Mouse (Mus musculus) Patski (cell line): ENCODE measurements at regions not wholly inside any gene's neighbourhood (a gene's known extent, or its start where the extent isn't known, plus 50 kb on each side); places are given as distances from the start of the nearest gene placed in this dataset.
A peak's percentile ranks its signal among the peaks of the same experiment; 100 is the strongest.

Experiments
- ATAC-seq: fragments of 100-300 bp; one replicate; pipeline ENCODE4 v1.8.0; 2021
- CTCF ChIA-PET: fragments of 350-600 bp; sonication (Branson Sonifier 250); formaldehyde crosslinking; loops from one replicate; lab custom pipeline; 2022; ENCODE audit warnings: inconsistent platforms; lab: Charles Lee
- POLR2A ChIA-PET: fragments of 350-600 bp; sonication (Branson Sonifier 250); formaldehyde crosslinking; loops from one replicate; lab custom pipeline; 2022; ENCODE audit warnings: antibody characterized with exemption, inconsistent platforms; lab: Charles Lee
- DNase-seq: peaks from one replicate; pipeline ENCODE4 v3.0.0-alpha.2; 2011; ENCODE audit warnings: low read depth, low spot score
- H3K27me3 ChIP-seq: fragments of 371-371 bp; one replicate; pipeline ENCODE4 v1.5.1; 2021
- CTCF ChIP-seq: fragments of 100-300 bp; IDR thresholded peaks from one replicate; pipeline ENCODE4 v1.5.1; 2021
- in situ Hi-C: fragments of 300-500 bp; cut with MboI; formaldehyde crosslinking; loops from 3 replicates; pipeline ENCODE4 v1.11.1; 2018; ENCODE audit warnings: low pct_unique_long_range_greater_than_20kb, mixed read lengths

DNA sequence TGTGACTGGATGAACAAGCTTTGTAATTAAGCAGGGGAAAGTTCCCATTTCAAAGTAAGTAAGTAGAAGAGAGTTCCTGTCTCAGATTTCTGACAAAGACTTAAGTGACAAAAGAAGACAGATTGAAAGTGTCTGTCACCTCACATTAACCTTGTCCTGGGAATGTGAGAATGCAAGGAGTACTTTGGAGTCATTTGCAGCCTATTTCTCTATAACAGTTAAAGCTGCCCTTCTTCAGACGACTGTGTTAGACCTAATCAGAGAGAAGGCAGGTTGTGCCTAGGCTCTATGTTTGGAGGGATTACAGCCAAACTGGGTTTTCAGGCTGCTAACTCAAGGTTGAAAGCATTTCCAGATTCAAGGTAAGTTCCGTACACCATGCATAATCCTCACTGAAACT lies 446.5 kb downstream of the Pdgfc start:
- DNase-seq, result no peak
- no peak for ATAC-seq
- CTCF ChIA-PET, result interaction anchor here (0.6 to 4.2 kb wide), 21 partner anchors 11 to 524 kb away, joined by 3 to 52 read pairs (median 3); partner anchors contain the start of gene Pdgfc
- H3K27me3 ChIP-seq, result peaks cover 4% of the 10 kb centered on the region
- TF ChIP-seq CTCF, result no peak
- in situ Hi-C loops, result loop anchor here (5.0 to 25.0 kb wide), 5 partner anchors 302 to 1395 kb away; partner anchors contain the start of gene Pdgfc
- POLR2A ChIA-PET, result no interaction called here

DNA sequence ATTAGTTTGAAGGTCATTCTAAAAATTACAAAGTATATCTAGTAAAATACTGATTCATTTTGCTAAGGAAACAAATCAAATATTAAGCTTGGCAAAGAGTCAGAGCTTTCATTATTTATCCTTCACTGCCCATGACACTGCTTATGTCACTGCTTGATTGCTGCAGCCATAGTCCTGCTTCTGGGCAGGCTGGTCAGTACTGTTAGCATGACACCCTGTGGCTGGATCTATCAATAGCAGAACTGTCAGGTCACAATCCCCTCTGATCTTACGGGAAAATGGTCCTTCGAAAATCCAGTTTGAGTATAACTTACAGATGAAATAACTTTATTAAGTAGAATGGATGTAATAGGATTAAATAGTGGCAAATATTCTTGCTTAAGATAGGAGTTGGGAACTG lies 447.1 kb downstream of the Pdgfc start:
- ChIA-PET POLR2A (no interaction called here), CTCF (interaction anchor here (0.6 to 4.2 kb wide), 20 partner anchors 10 to 525 kb away, joined by 3 to 52 read pairs (median 3); partner anchors contain the start of gene Pdgfc)
- DNase-seq (no peak), ATAC-seq (peak; percentile 74)
- TF ChIP-seq CTCF, result peak; percentile 83
- in situ Hi-C loops, result loop anchor here (5.0 to 25.0 kb wide), 5 partner anchors 301 to 1396 kb away; partner anchors contain the start of gene Pdgfc
- H3K27me3 ChIP-seq, result peaks cover 4% of the 10 kb centered on the region

DNA sequence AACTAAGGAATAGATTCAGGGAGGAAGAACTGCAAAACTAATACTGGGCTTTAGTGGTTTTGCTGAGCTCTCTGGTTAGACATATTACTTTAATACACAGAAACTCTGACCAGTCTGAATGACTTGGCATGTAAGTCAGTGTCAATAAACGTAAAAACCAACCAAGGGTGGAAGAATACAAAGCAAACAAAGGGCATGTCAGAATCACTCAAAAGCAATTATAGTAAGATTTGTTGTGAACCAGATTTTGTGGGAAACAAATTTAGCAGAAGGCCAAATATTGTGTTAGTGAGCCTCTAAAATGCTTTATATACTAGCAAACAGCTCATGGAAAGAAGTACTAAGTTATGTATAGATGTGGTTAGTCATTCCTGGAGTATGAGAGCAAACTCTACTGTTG lies 427.1 kb upstream of the Ctso start:
- no peak for DNase-seq
- ChIA-PET CTCF (no interaction called here), POLR2A (no interaction called here)
- no peak for TF ChIP-seq CTCF
- in situ Hi-C loops, result no loop called here
- H3K27me3 ChIP-seq, result peaks cover 3% of the 10 kb centered on the region
- ATAC-seq, result no peak

DNA sequence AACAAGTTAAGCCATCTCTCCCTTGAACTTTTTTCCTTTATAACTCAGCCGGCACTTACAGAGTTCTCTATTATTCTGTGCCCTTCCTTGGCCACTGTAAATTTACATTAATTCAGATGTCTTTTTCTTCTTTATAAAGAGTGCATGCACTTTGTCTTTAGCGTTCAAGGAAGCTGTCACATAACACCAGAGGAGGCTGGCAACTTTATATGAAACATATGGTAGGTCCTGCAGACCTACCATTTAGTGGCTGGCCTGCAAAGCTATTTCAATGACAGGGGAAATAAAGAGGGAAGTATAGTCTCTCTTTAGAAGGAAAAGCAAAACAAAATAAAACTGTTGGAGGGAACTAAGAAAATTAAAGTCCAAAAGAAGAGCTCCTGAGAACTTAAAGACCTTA lies 423.8 kb upstream of the Ctso start:
- ChIA-PET CTCF (interaction anchor here (0.8 to 1.2 kb wide), 2 partner anchors 19 to 25 kb away, joined by 3 read pairs; no protein-coding TSS in a partner anchor), POLR2A (interaction anchor here (0.5 kb wide), 1 partner anchor 8 kb away, joined by 8 read pairs; no protein-coding TSS in a partner anchor)
- peaks cover 3% of the 10 kb centered on the region for H3K27me3 ChIP-seq
- TF ChIP-seq CTCF, result no peak
- ATAC-seq (no peak), DNase-seq (no peak)
- in situ Hi-C loops, result no loop called here

DNA sequence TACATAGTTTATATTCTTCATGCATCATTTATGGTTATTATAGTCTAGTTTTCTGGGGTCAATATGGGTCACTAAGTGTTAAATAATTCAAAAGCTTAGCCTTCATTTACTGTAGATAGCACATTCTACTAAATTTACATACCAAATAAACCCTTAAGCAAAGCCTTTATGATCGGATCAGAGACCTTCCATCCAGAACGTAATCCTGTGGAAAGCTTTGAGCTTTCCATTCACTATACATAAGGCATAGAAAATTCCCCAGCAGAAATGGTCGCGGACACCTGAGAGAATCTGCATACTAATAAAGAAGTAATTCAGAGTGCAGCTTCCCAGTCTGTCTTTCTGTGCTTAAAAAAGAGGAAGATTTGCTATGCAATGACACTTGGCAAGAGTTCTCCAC lies 410.6 kb upstream of the Ctso start:
- ChIA-PET CTCF (no interaction called here), POLR2A (no interaction called here)
- in situ Hi-C loops, result no loop called here
- no peak for DNase-seq
- peaks cover 4% of the 10 kb centered on the region for H3K27me3 ChIP-seq
- TF ChIP-seq CTCF, result no peak
- no peak for ATAC-seq

DNA sequence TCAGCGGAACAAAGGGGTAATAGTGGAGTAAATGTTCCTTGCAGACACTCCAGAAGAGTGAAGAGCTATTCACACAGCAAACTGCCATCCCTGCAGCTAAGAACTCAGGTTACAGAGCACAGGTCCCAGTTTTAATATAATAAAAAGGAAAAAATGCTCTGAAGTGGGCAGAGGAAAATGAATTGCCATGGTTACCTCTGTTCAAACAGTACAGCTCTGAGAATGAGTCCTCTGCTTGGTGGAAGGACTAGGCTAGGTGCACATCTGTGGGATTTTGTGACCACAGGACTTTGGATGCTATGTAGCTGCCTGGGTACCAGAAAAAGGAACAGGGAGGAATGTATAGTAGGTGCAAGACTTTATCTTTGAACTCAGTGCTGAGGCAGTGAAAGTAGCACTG lies 401.5 kb upstream of the Ctso start:
- no peak for TF ChIP-seq CTCF
- ATAC-seq (no peak), DNase-seq (no peak)
- CTCF ChIA-PET, result interaction anchor here (1.5 kb wide), 1 partner anchor 17 kb away, joined by 5 read pairs; no protein-coding TSS in a partner anchor
- in situ Hi-C loops, result no loop called here
- H3K27me3 ChIP-seq, result no peaks in the 10 kb centered on the region
- POLR2A ChIA-PET, result no interaction called here

DNA sequence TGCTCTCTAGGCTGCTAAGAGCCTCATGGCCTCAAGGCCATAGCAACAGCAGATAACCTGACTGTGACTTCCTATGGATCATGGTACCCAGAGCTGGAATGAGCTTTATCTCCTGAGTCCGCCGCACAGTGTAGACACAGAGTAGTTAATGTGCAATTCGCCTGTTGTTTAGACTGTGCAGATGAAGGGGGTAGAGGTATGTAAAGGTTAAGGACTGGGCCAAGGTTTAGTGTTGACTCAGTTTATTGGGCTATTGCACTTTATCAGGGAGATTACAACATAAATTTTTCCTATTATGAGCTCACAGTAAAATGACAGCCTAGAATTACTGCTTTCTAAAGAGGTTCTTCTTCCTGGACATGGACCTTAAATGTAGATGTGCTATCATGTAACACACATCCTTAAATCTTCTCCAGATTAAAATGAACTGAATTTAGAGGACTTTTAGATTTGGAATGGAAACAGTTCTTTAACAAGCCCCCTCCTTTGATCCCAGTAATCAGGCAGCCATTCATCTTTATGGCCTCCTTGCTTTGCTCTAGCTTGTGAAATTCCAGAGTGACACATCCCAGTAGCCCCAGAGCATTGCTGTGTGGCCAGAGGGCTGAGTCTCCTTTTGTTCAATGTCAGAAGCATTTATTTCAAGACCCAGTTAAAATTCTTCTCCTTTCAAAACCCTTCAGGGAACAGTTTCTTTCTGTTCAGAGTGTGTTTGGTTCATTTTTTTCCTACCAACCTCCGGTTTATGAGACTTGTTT lies 396.8 kb upstream of the Ctso start:
- ATAC-seq (peak; percentile 71), DNase-seq (no peak)
- no peaks in the 10 kb centered on the region for H3K27me3 ChIP-seq
- CTCF ChIA-PET, result interaction anchor here (1.0 kb wide), 1 partner anchor 12 kb away, joined by 4 read pairs; no protein-coding TSS in a partner anchor
- TF ChIP-seq CTCF, result no peak
- in situ Hi-C loops, result no loop called here
- POLR2A ChIA-PET, result no interaction called here

DNA sequence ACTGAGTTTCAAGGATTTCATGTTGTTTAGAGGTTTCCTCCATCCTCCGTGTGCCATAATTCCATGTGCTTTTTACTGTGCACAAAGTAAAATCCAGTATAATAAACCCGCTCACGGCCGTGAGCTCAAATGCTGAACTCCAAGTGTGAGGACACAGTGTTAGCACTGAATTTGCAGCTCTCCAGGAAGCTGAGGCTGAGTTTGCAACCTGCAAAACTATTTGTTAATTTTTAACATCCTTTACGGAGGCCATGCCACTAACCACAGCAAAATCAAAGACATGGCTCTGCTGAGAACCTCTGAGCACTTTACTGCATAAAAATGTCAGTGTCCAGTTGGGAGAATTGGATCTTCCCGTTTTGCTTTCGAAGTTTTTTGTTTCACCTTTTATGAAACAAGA lies 377.6 kb upstream of the Ctso start:
- H3K27me3 ChIP-seq, result peaks cover 5% of the 10 kb centered on the region
- no peak for TF ChIP-seq CTCF
- DNase-seq (peak; percentile 17), ATAC-seq (no peak)
- ChIA-PET POLR2A (no interaction called here), CTCF (interaction anchor here (1.5 to 1.6 kb wide), 2 partner anchors 9 to 14 kb away, joined by 3 to 5 read pairs; no protein-coding TSS in a partner anchor)
- in situ Hi-C loops, result no loop called here

DNA sequence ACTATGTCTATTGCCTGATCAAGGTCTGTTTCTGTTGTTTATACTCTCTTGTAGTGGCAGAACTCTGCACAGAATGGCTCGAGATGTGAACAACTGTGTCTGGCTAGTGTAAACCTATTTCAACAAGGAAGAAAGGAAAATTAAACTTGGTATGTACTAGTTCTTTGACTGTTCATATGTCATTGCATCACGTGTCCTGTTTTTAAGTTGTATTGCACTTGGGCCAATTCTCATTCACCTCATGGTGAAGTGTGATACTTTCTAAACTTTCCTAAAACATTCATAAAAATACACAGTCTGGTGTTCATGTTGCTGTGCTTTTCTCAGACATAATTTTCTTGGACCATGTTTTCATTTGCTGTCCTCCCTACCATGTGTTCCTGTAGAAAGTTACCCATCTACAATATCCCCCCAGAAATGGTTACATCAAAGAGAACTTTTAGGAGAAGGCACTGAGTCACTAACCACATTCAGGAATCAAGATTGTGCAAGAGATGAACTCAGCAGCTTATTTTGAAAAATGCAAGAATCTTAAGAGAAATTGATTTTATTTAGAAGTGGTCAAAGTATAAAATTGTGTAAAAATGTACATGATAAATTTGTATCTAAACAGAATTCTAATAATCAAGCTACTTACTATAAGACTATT lies 369.7 kb upstream of the Ctso start:
- peaks cover 13% of the 10 kb centered on the region for H3K27me3 ChIP-seq
- ChIA-PET CTCF (interaction anchor here (1.7 to 2.7 kb wide), 2 partner anchors 10 to 14 kb away, joined by 3 to 6 read pairs; no protein-coding TSS in a partner anchor), POLR2A (no interaction called here)
- in situ Hi-C loops, result no loop called here
- DNase-seq, result peak; percentile 20
- no peak for TF ChIP-seq CTCF
- ATAC-seq, result peak; percentile 65

DNA sequence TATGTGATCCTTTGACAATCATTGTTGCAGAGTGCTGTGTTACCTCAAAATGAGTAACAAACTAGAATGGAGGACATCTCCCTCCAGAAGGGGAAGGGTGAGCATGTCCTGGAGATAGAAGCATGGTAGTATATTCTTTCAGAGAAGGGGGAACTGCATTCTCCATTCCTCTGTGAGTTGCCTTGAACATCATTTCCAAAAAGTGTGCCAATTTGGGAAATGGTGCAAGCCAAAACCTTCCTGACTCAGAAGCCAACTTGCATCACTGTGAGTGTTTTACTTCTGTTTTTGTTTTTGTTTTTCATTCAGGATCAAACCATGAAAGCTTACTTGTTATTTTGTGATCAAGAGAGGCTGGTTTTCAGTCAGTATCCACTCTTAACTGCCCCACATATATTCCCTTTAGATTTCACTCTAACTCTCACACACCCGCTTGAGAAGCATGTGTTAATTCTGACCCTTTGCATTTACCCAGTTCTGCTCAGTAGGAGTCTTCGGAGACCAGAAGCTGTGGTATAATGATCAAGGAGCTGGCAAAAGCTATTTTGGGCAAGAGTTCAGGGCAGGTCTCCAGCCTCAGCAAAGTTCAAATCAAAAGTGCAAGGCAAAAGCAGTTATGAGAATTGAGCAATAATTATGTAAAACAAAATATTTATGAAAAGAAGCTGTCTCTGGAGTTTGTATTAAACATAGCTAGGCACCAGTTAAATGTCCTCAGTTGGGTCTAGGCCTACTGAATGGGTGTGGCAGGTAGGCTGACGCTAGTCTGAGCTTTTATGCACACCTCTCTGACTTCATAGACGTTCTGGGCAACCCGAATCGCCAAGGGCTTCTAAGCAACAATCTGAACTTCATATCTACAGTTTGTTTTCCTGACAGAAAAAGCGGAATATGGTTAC lies 368.3 kb upstream of the Ctso start:
- POLR2A ChIA-PET, result no interaction called here
- DNase-seq, result no peak
- CTCF ChIA-PET, result interaction anchor here (0.9 to 2.7 kb wide), 5 partner anchors 9 to 30 kb away, joined by 3 to 7 read pairs (median 5); no protein-coding TSS in a partner anchor
- no peak for ATAC-seq
- in situ Hi-C loops, result no loop called here
- H3K27me3 ChIP-seq, result peaks cover 13% of the 10 kb centered on the region
- TF ChIP-seq CTCF, result no peak
